Mouse (Mus musculus): ENCODE results near the gene Kcnn1. TPM values are rescaled to one million over a fixed set of nuclear protein-coding genes. Genes with fewer than 3 reads are reported as not detected.

Kcnn1 gene
- polyA plus RNA-seq (2015; fragmentation: Nextera tagmentation; extraction: Ambion mirVana), result 19.6 and 26.9 TPM in 2 replicates

GRCm38 (mm10) chr8:70862824-70863641 is at the start of gene Kcnn1:
TSS of gene Kcnn1 (minus strand) at chr8:70863258.
- H3K4me3 ChIP-seq (replicated peaks), result peak within 1 kb of the TSS; percentile 67
- H3K9me3 ChIP-seq, result no peaks in the 10 kb centered on the region
- peak within 1 kb of the TSS; percentile 93 for H3K9ac ChIP-seq (replicated peaks)
- peaks cover 6% of the 10 kb centered on the region for H3K36me3 ChIP-seq
- WGBS, result under 1% methylated on average over 55 of the region's 55 CpGs
- H3K4me1 ChIP-seq (replicated peaks), result peaks cover 72% of the 10 kb centered on the region
- H3K4me2 ChIP-seq (replicated peaks), result peak within 1 kb of the TSS; percentile 95
- 0 out of 2 replicates have a peak, but pooled peaks have one; percentile 3 for ATAC-seq
- peak within 1 kb of the TSS; percentile 94 for H3K27ac ChIP-seq
- no peaks in the 10 kb centered on the region for H3K27me3 ChIP-seq

DNA sequence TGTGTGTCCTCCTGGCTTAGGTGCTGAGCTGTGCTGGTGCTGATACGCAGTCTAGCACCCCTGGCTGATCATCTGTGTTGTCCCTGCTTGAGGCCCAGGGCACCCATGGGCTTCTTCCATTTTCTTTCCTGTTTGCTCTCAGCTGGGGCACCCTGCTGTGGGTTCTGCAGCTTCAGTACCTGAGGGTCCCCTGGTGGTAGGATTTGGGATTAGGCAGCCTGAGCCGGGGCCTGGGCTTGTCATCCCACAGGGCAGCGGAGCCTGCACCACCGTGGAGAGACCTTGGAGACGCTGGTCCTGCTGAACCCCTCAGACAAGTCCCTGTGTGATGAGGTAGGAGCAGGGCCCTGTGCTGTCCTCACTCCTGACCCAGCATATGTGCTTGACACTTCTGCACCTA is 48.5 kb upstream of the Kcnn1 start:
- Histone ChIP-seq H3K9ac (replicated peaks) (no peak overlapping the region), H3K27ac (no peak overlapping the region), H3K9me3 (no peaks in the 10 kb centered on the region), H3K36me3 (peaks cover 61% of the 10 kb centered on the region), H3K4me3 (replicated peaks) (no peak overlapping the region), H3K27me3 (no peaks in the 10 kb centered on the region), H3K4me1 (replicated peaks) (peaks cover 10% of the 10 kb centered on the region), H3K4me2 (replicated peaks) (no peak overlapping the region)
- WGBS, result 79% methylated on average over 5 of the region's 5 CpGs
- ATAC-seq, result no peak

- no peaks in the 10 kb centered on the region for H3K9me3 ChIP-seq
- H3K4me3 ChIP-seq (replicated peaks), result no peak overlapping the region
- H3K27me3 ChIP-seq, result peaks cover 17% of the 10 kb centered on the region
- no peak overlapping the region for H3K9ac ChIP-seq (replicated peaks)
- H3K27ac ChIP-seq, result no peak overlapping the region
- H3K4me2 ChIP-seq (replicated peaks), result no peak overlapping the region
- ATAC-seq, result no peak
- H3K4me1 ChIP-seq (replicated peaks), result peaks cover 19% of the 10 kb centered on the region
- WGBS, result 88% methylated on average over 2 of the region's 2 CpGs
- H3K36me3 ChIP-seq, result peaks cover 20% of the 10 kb centered on the region
These were observed 44.5 kb upstream of the Kcnn1 start for GRCm38 (mm10) chr8:70907518-70907917.

GRCm38 (mm10) chr8:70905831-70906736 is 43.0 kb upstream of the Kcnn1 start, which contains the start of gene Map1s:
TSS of gene Map1s (plus strand) at chr8:70905932.
- Histone ChIP-seq H3K4me2 (replicated peaks) (peak within 1 kb of the TSS; percentile 94), H3K4me1 (replicated peaks) (peaks cover 19% of the 10 kb centered on the region), H3K36me3 (peaks cover 5% of the 10 kb centered on the region), H3K27ac (peak within 1 kb of the TSS; percentile 88), H3K4me3 (replicated peaks) (peak within 1 kb of the TSS; percentile 92), H3K9me3 (no peaks in the 10 kb centered on the region), H3K27me3 (peaks cover 23% of the 10 kb centered on the region), H3K9ac (replicated peaks) (peak within 1 kb of the TSS; percentile 95)
- WGBS, result under 1% methylated on average over 78 of the region's 86 CpGs
- ATAC-seq, result peak; percentile 95

DNA sequence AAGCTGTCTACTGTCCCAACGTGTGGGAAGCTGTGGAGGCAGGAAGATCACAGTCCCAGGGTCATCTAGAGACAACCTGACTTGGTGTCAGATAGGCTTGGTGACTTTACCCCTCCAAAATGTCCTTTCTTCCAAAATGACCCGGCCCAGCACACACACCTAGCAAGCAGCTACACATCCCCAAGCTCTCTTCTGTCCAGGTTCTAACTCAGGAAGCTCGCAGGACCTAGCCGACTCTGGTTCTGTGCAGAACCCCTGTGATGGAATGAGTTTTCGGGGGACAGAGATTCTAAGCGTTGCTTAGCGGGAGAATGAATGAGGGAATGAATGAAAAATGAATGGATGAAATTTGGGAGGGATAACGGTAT is 42.4 kb upstream of the Kcnn1 start:
- Histone ChIP-seq H3K9ac (replicated peaks) (peak overlapping the region; percentile 95), H3K4me1 (replicated peaks) (peaks cover 19% of the 10 kb centered on the region), H3K4me3 (replicated peaks) (peak overlapping the region; percentile 92), H3K9me3 (no peaks in the 10 kb centered on the region), H3K27me3 (peaks cover 23% of the 10 kb centered on the region), H3K4me2 (replicated peaks) (peak overlapping the region; percentile 94), H3K27ac (peak overlapping the region; percentile 88), H3K36me3 (no peaks in the 10 kb centered on the region)
- WGBS, result 21% methylated on average over 8 of the region's 8 CpGs
- peak; percentile 64 for ATAC-seq

DNA sequence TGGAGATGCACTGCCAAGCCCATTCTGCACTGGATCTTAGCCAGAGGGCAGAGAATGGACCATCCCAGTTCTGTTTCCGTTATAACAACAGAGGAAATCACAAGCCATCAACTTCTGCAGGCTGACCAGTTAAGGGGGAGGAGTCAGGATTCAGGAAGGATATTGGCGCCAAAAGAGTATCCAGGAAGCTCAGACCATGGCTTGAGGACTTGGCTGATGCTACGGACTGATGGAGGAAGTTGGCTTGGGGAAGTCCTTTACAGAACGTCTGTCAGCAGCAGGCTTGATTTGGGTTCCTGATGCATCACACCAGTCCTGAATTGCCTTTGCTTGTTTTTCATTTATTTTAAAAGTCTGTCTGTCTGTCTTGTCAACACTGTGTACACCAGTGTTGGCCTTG is 41.5 kb upstream of the Kcnn1 start:
- H3K4me2 ChIP-seq (replicated peaks), result no peak overlapping the region; the same call in 1 of the 2 replicates
- 74% methylated on average over 4 of the region's 4 CpGs for WGBS
- no peak overlapping the region for H3K9ac ChIP-seq (replicated peaks)
- no peaks in the 10 kb centered on the region for H3K36me3 ChIP-seq
- H3K4me1 ChIP-seq (replicated peaks), result peaks cover 19% of the 10 kb centered on the region
- no peaks in the 10 kb centered on the region for H3K9me3 ChIP-seq
- no peak overlapping the region for H3K27ac ChIP-seq
- H3K27me3 ChIP-seq, result peaks cover 23% of the 10 kb centered on the region
- no peak overlapping the region for H3K4me3 ChIP-seq (replicated peaks)
- no peak for ATAC-seq

- no peak overlapping the region for H3K4me3 ChIP-seq (replicated peaks)
- no peaks in the 10 kb centered on the region for H3K36me3 ChIP-seq
- H3K4me1 ChIP-seq (replicated peaks), result peaks cover 23% of the 10 kb centered on the region
- no peak overlapping the region for H3K4me2 ChIP-seq (replicated peaks)
- peaks cover 23% of the 10 kb centered on the region for H3K27me3 ChIP-seq
- H3K27ac ChIP-seq, result no peak overlapping the region
- no peak overlapping the region; the same call in 1 of the 2 replicates for H3K9ac ChIP-seq (replicated peaks)
- no peaks in the 10 kb centered on the region for H3K9me3 ChIP-seq
- no peak for ATAC-seq
These were observed 40.5 kb upstream of the Kcnn1 start for GRCm38 (mm10) chr8:70903582-70903981.

DNA sequence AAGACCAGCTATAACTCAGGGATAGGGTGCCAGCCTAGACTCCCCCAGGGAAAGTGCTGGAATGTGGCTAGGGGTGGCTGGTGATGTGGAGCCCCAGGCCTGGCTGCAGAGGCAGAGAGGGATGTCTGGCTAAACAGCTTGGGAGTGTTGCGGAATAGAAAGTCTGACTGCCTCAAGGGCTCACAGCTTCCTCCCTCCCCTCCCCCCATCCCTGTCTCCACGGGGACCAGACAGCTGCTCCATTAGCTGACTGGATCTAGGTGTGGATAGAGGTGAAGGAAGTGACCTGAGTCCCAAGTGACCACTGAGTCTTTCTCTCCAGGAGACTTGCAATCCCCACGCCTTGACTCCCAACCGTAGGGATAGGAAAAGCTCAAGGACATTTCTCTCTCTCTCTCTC is 40.1 kb upstream of the Kcnn1 start:
- no peak overlapping the region for H3K27ac ChIP-seq

DNA sequence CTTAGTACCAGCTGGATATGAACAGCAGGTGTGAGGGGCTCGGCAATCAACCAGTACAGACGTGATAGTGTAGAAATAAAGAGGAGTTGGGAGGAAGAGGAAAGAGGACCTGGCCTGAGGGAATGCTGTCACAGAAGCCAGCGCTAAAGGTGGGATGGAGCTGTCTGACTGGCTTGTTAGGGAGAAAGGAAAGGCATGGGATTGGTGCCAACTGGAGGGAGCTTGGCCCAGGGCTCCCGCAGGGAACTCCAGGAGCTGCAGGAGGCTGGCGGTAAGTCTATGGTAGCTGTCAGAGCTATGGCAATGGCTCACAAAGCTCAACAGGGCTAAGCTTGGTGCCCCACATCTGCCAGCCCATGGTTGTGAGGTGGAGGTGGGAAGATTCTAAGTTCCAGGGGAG is 39.2 kb upstream of the Kcnn1 start:
- H3K27me3 ChIP-seq, result peaks cover 23% of the 10 kb centered on the region
- no peak overlapping the region for H3K4me3 ChIP-seq (replicated peaks)
- no peak overlapping the region for H3K27ac ChIP-seq
- H3K9me3 ChIP-seq, result no peaks in the 10 kb centered on the region
- no peaks in the 10 kb centered on the region for H3K36me3 ChIP-seq
- H3K9ac ChIP-seq (replicated peaks), result no peak overlapping the region
- H3K4me2 ChIP-seq (replicated peaks), result no peak overlapping the region
- no peak for ATAC-seq
- H3K4me1 ChIP-seq (replicated peaks), result peaks cover 24% of the 10 kb centered on the region
- WGBS, result 35% methylated on average over 5 of the region's 5 CpGs

More for the DNA sequence above, 40.1 kb upstream of the Kcnn1 start:
- H3K36me3 ChIP-seq, result no peaks in the 10 kb centered on the region
- 50% methylated on average over 4 of the region's 4 CpGs for WGBS
- no peak overlapping the region for H3K4me3 ChIP-seq (replicated peaks)
- peaks cover 27% of the 10 kb centered on the region for H3K4me1 ChIP-seq (replicated peaks)
- peaks cover 23% of the 10 kb centered on the region for H3K27me3 ChIP-seq
- ATAC-seq, result no peak
- H3K9me3 ChIP-seq, result no peaks in the 10 kb centered on the region
- H3K4me2 ChIP-seq (replicated peaks), result no peak overlapping the region
- H3K9ac ChIP-seq (replicated peaks), result no peak overlapping the region

DNA sequence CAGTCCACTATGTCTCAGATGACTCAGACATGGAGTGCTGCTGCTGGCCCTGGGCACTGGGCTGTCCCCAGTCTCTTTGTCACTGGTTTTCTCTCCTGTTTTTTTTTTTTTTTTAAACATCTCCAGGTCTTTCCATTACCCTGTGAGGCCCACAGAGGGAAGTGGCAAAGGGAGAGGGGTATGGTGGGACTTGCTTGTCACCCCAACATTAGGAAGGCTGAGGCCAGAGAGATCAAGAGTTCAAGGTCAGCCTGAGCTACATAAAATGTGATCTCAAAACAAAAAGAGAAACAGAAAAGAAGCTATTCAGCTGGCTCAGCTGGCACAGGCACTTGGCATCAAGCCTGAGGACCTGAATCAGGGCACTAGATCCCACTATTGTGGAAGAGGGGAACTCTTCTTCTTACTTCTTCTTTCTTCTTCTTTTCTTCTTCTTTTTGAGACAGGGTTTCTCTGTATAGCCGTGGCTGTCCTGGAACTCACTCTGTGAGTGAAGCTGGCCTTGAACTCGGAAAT is 37.9 kb upstream of the Kcnn1 start:
- H3K4me3 ChIP-seq (replicated peaks), result no peak overlapping the region
- 77% methylated on average over 2 of the region's 2 CpGs for WGBS
- peaks cover 22% of the 10 kb centered on the region for H3K4me1 ChIP-seq (replicated peaks)
- no peak overlapping the region for H3K27ac ChIP-seq
- peaks cover under 1% of the 10 kb centered on the region; the same call in 1 of the 2 replicates for H3K36me3 ChIP-seq
- no peak overlapping the region for H3K4me2 ChIP-seq (replicated peaks)
- no peak for ATAC-seq
- H3K9me3 ChIP-seq, result no peaks in the 10 kb centered on the region
- H3K9ac ChIP-seq (replicated peaks), result no peak overlapping the region
- H3K27me3 ChIP-seq, result peaks cover 23% of the 10 kb centered on the region

- Histone ChIP-seq H3K36me3 (peaks cover 18% of the 10 kb centered on the region), H3K9me3 (no peaks in the 10 kb centered on the region), H3K27ac (no peak overlapping the region), H3K27me3 (peaks cover 30% of the 10 kb centered on the region), H3K4me2 (replicated peaks) (no peak overlapping the region), H3K9ac (replicated peaks) (no peak overlapping the region), H3K4me1 (replicated peaks) (peaks cover 22% of the 10 kb centered on the region), H3K4me3 (replicated peaks) (no peak overlapping the region)
- no peak for ATAC-seq
- WGBS, result 88% methylated on average over 2 of the region's 2 CpGs
These were observed 36.2 kb upstream of the Kcnn1 start for GRCm38 (mm10) chr8:70899226-70899625.
